Mouse (Mus musculus) kidney, embryonic 16.5 days (tissue): ENCODE measurements around the gene Hmox2. TPM values are rescaled to one million over a fixed set of nuclear protein-coding genes. Genes with fewer than 3 reads are reported as not detected.
"Not testable (repeated sequence)": the region's sequence is repeated elsewhere in the genome, so short reads cannot be mapped to it uniquely, and the experiment has no call there.

Experiments
- ATAC-seq: fragments of 200-750 bp; cut with Nextera tagmentation; 2 replicates; pipeline ENCODE4 v1.8.0; 2017; ENCODE audit warnings: moderate TSS enrichment; ENCODE audit not compliant: low FRiP score, low TSS enrichment
- H3K27ac ChIP-seq: fragments of 300-500 bp; sonication (generic); 2 replicates; pipeline ENCODE4 v1.5.1; 2014; ENCODE audit warnings: low read length
- H3K27me3 ChIP-seq: fragments of 300-500 bp; sonication (generic); 2 replicates; pipeline ENCODE4 v1.6.1; 2014; ENCODE audit warnings: low read length, control low read depth, mixed read lengths; ENCODE audit not compliant: insufficient read depth
- H3K36me3 ChIP-seq: fragments of 300-500 bp; sonication (generic); 2 replicates; pipeline ENCODE4 v1.6.1; 2014; ENCODE audit warnings: low read length, control low read depth, mixed read lengths; ENCODE audit not compliant: insufficient read depth
- H3K4me1 ChIP-seq: fragments of 300-500 bp; sonication (generic); 2 replicates; pipeline ENCODE4 v1.6.1; 2014; ENCODE audit warnings: low read length, control low read depth, mixed read lengths; ENCODE audit not compliant: insufficient read depth
- H3K4me2 ChIP-seq: fragments of 300-500 bp; sonication (generic); replicated peaks from 2 replicates; pipeline ENCODE4 v1.6.1; 2014; ENCODE audit warnings: low read depth, low read length
- H3K4me3 ChIP-seq: fragments of 300-500 bp; sonication (generic); 2 replicates; pipeline ENCODE4 v1.5.1; 2014; ENCODE audit warnings: mild to moderate bottlenecking, low read length
- H3K9ac ChIP-seq: fragments of 300-500 bp; sonication (generic); replicated peaks from 2 replicates; pipeline ENCODE4 v1.6.1; 2014; ENCODE audit warnings: low read length
- H3K9me3 ChIP-seq: fragments of 300-500 bp; sonication (generic); 2 replicates; pipeline ENCODE4 v1.6.1; 2016; ENCODE audit warnings: low read length, control low read depth
- WGBS: fragments of 180-500 bp; shearing (Covaris S2); extraction: QIAGEN DNeasy Blood & Tissue Kit; methylation state at CpG from one replicate; pipeline ENCODE4 v1.1.7; 2014; 5-methylcytosine and 5-hydroxymethylcytosine counted together
- polyA plus RNA-seq: library from polyadenylated mRNA; unstranded; fragments of >200 nt; fragmentation: Nextera tagmentation; extraction: Ambion mirVana; gene quantifications from 2 replicates; pipeline ENCODE4 v1.2.1, GENCODE M21; 2015

Gene Hmox2
- polyA plus RNA-seq, 1 experiment from 2014 or later, result 120 TPM

GRCm38 (mm10) chr16:4754045-4754444, 27.9 kb downstream of the Hmox2 start:
- peaks cover 17% of the 10 kb centered on the region for H3K4me1 ChIP-seq
- no peaks in the 10 kb centered on the region for H3K27me3 ChIP-seq
- no peak overlapping the region for H3K9ac ChIP-seq
- no peak for ATAC-seq
- no peak overlapping the region for H3K27ac ChIP-seq
- WGBS, result 54% methylated on average over 3 of the region's 3 CpGs
- peaks cover 8% of the 10 kb centered on the region for H3K36me3 ChIP-seq
- H3K9me3 ChIP-seq, result peaks cover 7% of the 10 kb centered on the region; the same call in 1 of the 2 replicates
- H3K4me2 ChIP-seq, result no peak overlapping the region
- no peak overlapping the region for H3K4me3 ChIP-seq

GRCm38 (mm10) chr16:4756660-4757335, 30.6 kb downstream of the Hmox2 start:
- H3K9me3 ChIP-seq, H3K27me3 ChIP-seq, H3K36me3 ChIP-seq: not testable (repeated sequence)
- H3K27ac ChIP-seq, result peak overlapping the region; percentile 83
- 2% methylated on average over 20 of the region's 42 CpGs for WGBS
- H3K4me1 ChIP-seq, result peaks cover 17% of the 10 kb centered on the region
- H3K4me2 ChIP-seq, result peak overlapping the region; percentile 51
- peak; percentile 85 for ATAC-seq
- H3K4me3 ChIP-seq, result peak overlapping the region; percentile 52
- H3K9ac ChIP-seq, result peak overlapping the region; percentile 67

GRCm38 (mm10) chr16:4762437-4762836, 36.3 kb downstream of the Hmox2 start:
- peaks cover 1% of the 10 kb centered on the region; the same call in 1 of the 2 replicates for H3K4me1 ChIP-seq
- no peak overlapping the region for H3K27ac ChIP-seq
- no peak overlapping the region for H3K4me3 ChIP-seq
- WGBS, result 92% methylated on average over 4 of the region's 4 CpGs
- H3K9me3 ChIP-seq, result no peaks in the 10 kb centered on the region
- H3K27me3 ChIP-seq, result no peaks in the 10 kb centered on the region
- ATAC-seq, result no peak
- peaks cover 30% of the 10 kb centered on the region for H3K36me3 ChIP-seq
- H3K9ac ChIP-seq, result no peak overlapping the region
- H3K4me2 ChIP-seq, result no peak overlapping the region

- 37% methylated on average over 2 of the region's 2 CpGs for WGBS
Observed at GRCm38 (mm10) chr16:4763276-4763675, 37.1 kb downstream of the Hmox2 start.

GRCm38 (mm10) chr16:4765852-4766251, 39.7 kb downstream of the Hmox2 start:
- H3K4me2 ChIP-seq, result no peak overlapping the region
- H3K4me1 ChIP-seq, result no peaks in the 10 kb centered on the region
- H3K9me3 ChIP-seq, result no peaks in the 10 kb centered on the region
- peaks cover 61% of the 10 kb centered on the region for H3K36me3 ChIP-seq
- ATAC-seq, result no peak
- H3K4me3 ChIP-seq, result no peak overlapping the region
- 86% methylated on average over 2 of the region's 2 CpGs for WGBS
- H3K27me3 ChIP-seq, result no peaks in the 10 kb centered on the region
- no peak overlapping the region for H3K27ac ChIP-seq
- no peak overlapping the region for H3K9ac ChIP-seq

More at GRCm38 (mm10) chr16:4763276-4763675, 37.1 kb downstream of the Hmox2 start:
- no peaks in the 10 kb centered on the region for H3K27me3 ChIP-seq
- peak; percentile 63; the same call in 1 of the 2 replicates for ATAC-seq
- no peak overlapping the region for H3K9ac ChIP-seq
- H3K4me3 ChIP-seq, result no peak overlapping the region
- no peaks in the 10 kb centered on the region for H3K4me1 ChIP-seq
- peaks cover 39% of the 10 kb centered on the region for H3K36me3 ChIP-seq
- H3K27ac ChIP-seq, result 0 out of 2 replicates have a peak overlapping the region, but pooled peaks have one; percentile 13
- H3K9me3 ChIP-seq, result no peaks in the 10 kb centered on the region
- H3K4me2 ChIP-seq, result no peak overlapping the region

GRCm38 (mm10) chr16:4767012-4767790, 41.0 kb downstream of the Hmox2 start:
- H3K9me3 ChIP-seq, result no peaks in the 10 kb centered on the region
- no peaks in the 10 kb centered on the region for H3K4me1 ChIP-seq
- no peak for ATAC-seq
- H3K27me3 ChIP-seq, result no peaks in the 10 kb centered on the region
- H3K27ac ChIP-seq, result no peak overlapping the region
- no peak overlapping the region for H3K9ac ChIP-seq
- peaks cover 61% of the 10 kb centered on the region for H3K36me3 ChIP-seq
- WGBS, result 76% methylated on average over 6 of the region's 6 CpGs
- no peak overlapping the region for H3K4me2 ChIP-seq
- no peak overlapping the region for H3K4me3 ChIP-seq

GRCm38 (mm10) chr16:4768719-4769118, 42.6 kb downstream of the Hmox2 start:
- ATAC-seq, result no peak
- H3K9me3 ChIP-seq, result no peaks in the 10 kb centered on the region
- no peak overlapping the region for H3K4me2 ChIP-seq
- H3K27ac ChIP-seq, result no peak overlapping the region
- H3K4me3 ChIP-seq, result no peak overlapping the region
- 93% methylated on average over 5 of the region's 5 CpGs for WGBS
- 0 out of 2 replicates have a peak, but pooled peaks cover 4% of the 10 kb centered on the region for H3K4me1 ChIP-seq
- no peak overlapping the region for H3K9ac ChIP-seq
- H3K36me3 ChIP-seq, result peaks cover 58% of the 10 kb centered on the region
- no peaks in the 10 kb centered on the region for H3K27me3 ChIP-seq

- H3K9ac ChIP-seq, result no peak overlapping the region
- no peak overlapping the region for H3K27ac ChIP-seq
- no peaks in the 10 kb centered on the region for H3K27me3 ChIP-seq
- H3K4me1 ChIP-seq, result 0 out of 2 replicates have a peak, but pooled peaks cover 4% of the 10 kb centered on the region
- 43% methylated on average over 1 of the region's 1 CpGs for WGBS
- H3K4me2 ChIP-seq, result no peak overlapping the region
- no peak overlapping the region for H3K4me3 ChIP-seq
- H3K36me3 ChIP-seq, result peaks cover 20% of the 10 kb centered on the region
- no peaks in the 10 kb centered on the region for H3K9me3 ChIP-seq
- no peak for ATAC-seq
Observed at GRCm38 (mm10) chr16:4773289-4773970, 47.3 kb downstream of the Hmox2 start.

- 91% methylated on average over 3 of the region's 3 CpGs for WGBS
- Histone ChIP-seq H3K9me3 (no peaks in the 10 kb centered on the region), H3K4me2 (no peak overlapping the region), H3K27me3 (no peaks in the 10 kb centered on the region), H3K36me3 (peaks cover 3% of the 10 kb centered on the region; the same call in 1 of the 2 replicates), H3K27ac (no peak overlapping the region), H3K4me1 (peaks cover 11% of the 10 kb centered on the region; the same call in 1 of the 2 replicates), H3K4me3 (no peak overlapping the region), H3K9ac (no peak overlapping the region)
- 0 out of 2 replicates have a peak, but pooled peaks have one; percentile 21 for ATAC-seq
Observed at GRCm38 (mm10) chr16:4777171-4777904, 51.2 kb downstream of the Hmox2 start.
